Mouse (Mus musculus): ENCODE results near the gene Ldb1. TPM values are rescaled to one million over a fixed set of nuclear protein-coding genes. Genes with fewer than 3 reads are reported as not detected.

Ldb1 gene
- 10 to 100 TPM; 64.8 to 75.1 TPM for total RNA-seq (2023)

DNA sequence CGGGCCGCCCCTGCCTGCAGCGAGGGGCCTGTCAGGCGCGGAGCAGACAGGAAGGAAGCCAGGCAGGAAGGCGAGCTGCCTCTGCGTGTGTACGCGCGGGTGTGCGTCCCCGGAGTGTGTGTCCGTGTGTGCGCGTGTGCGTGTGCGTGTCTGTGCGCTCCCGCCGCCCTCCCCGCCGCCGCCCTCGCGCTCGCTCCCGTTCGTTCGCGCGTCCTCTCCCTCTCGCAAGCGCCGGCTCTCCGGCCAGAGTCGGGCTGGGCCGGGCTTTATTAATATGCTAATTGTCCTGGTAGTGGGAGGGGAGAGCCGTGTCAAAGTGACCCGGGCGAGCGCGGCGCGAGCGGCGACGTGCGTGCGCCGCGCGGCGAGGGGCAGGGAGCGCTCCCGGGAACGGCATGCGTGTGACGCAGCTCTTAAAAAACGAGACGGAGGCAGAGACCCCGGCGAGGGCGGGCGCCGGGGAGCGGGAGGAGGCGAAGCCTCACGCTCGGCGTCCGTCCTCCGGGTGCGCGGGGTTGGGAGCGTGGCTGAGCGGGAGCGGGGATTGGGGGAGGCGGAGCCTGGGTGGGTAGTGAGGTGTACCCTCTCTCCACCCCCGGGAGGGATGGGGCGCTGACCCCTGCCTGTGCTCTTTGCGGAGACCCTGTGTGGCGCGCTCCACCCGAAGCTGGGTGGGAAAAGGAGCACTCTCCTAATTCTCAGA lies at the start of gene Ldb1:
TSS of gene Ldb1 (minus strand) at position 222 of the 703 bp plus-strand sequence.

DNA sequence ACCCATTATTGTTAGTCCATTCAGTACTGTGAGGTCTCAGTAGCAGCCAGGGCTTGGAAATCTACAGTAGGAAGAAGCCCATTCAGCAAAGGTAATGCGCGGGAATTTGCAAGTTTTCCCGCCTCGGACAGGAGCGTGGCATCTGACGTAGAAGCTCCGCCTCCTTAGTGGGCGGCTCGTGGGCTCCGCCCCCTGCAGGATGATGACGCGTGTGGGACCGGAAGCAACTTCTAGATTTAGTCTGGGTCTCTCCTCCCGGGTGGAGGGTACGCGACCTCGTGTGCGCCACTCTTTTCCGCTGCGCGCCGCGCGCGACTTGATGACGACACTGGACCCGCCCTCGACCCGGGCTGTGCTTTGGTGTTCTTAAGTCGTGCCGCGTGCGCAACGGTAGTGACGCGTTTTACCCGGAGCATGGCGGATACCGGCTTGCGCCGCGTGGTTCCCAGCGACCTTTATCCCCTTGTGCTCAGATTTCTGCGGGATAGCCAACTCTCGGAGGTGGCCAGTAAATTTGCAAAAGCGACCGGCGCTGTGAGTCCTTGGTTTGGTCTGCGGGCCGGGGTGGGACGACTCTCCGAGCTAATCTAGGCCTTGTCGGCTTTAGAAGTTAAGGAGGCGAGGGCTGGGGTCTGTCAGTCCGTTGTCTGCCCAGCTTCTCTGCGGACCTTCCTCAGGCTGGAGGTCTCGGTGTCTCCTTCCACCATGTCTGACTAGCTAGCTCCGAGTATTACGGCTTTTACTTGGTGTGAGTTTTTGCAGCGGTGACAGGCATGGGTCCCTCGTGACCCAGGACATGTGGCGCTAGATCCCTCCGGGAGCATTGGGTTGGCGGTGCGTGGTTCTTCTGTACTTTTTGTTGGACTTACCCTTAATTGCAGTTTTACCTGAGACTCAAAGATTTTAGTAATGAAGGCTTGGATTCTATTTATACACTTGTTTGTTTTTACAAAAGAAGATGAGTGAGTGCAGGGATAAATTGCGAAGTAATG lies 30.9 kb upstream of the Ldb1 start, which contains the start of gene Nolc1:
TSS of gene Nolc1 (plus strand) at position 248 of the 992 bp plus-strand sequence.

DNA sequence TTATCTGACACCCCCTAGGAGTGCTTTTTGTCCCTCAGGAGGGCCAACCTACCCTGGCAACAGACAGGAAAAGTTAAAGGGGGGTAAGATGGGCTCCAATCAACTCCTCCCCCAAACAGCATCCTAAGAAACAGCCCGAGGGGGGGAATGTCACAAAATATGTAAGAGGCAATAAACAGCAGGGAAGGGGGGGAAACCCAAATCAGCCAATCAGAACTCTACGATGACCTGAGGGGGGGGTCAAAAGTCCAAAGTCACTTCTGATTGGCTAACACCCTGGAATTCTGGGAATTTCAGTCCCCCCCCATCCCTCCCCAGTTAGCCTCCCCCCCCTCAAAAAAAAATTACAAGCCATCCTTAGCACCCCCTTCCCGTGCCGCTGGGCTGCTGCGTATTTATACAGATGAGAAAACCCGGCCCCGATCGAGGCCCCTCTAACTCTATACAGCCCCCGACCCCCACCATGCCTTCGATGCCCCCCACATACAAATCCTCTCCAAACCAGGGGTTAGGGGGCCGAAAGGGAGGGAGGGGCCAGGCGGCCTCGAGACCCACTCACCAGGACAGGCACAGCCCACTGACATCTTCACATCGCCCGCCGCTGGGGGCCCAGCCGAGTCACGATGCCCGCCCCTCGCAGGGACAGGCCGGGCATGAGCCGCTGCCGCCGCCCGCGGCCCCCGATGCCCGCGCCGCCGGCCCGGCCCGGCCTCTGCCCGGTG lies 582 bp downstream of the Ldb1 start, which contains the start of gene Pprc1:
TSS of gene Pprc1 (plus strand) at position 616 of the 722 bp plus-strand sequence.

DNA sequence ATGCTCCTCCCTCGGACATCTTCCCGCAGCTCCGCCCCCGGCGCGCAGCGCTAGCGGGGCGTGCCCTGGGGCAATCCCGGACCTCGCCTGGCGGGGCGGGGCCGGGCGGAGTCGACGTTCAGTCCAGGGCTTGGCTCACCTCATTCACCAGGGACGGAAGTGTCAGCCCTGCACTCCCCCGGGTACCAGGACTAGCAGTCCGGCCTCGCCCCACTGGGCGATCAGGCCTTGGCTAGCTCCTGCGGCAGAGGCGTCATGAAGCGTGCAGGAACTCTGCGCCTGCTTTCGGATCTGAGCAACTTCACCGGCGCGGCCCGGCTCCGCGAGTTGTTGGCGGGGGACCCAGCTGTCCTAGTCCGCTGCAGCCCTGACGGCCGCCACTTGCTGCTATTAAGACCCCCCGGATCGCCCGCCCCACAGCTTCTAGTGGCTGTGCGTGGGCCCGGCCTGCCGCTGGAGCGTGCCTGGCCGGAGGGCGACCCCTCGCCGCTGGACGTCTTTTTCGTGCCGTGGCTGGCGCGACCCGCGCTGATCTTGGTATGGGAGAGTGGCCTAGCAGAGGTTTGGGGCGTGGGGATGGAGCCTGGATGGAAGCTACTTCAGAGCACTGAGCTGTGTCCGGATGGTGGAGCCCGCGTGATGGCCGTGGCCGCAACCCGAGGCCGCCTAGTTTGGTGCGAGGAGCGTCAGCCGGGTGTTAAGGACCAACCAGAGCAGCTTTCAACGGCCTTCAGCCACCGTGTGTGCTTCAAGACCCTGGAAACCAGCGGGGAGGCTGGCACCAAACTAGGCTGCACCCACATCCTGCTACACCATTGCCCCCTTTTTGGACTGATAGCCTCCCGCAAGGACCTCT lies 41.4 kb downstream of the Ldb1 start, which contains the start of gene Hps6:
TSS of gene Hps6 (plus strand) at position 138 of the 856 bp plus-strand sequence.

DNA sequence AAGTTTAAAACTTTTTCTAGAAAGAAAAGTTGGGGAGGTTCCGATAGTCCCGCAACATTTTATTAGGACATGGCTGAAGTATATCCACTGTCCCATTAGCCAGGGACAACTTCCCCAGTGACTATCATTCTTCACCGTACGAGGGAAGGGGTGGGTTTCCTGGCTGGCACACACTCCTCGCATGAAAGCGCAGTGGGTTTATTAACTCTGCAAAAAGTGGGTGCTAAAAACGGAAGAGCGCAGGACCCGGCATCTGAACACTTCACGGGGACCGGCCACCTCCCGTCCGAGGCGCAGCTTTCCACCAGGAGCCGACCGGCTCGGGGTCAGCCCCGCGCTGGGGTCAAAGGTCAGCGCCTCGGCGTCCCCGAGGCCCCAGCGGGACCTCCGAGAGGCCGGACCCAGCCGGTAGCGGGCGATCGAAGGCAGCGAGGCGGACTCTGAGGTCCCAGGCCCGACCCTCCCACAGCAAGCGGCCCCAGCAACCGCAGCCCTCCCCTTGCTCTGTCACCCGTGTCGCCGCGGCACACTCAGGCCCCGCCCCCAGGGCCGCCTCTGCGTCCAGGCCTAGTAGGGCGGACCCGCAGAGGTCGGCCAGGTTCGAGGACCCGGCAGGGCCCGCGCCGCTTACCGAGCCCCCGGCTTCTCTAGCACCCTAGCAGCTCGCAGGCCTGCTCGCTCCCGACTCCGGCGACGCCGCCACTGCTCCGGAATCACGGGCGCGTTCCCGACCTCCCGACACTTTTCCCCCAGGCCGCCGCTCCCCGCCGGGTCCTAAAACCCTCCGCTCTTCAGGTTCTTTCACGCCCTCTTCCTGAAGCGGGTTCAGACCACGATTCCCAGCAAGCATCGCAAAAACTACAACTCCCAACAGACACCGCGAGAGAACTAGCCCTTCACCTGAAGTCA lies 47.0 kb downstream of the Ldb1 start, which contains the start of gene Armh3:
TSS of gene Armh3 (minus strand) at position 704 of the 909 bp plus-strand sequence.

Other genes starting within 250 kb of the Ldb1 start
- under 1 TPM; 0.20 to 0.55 TPM for gene Kcnip2, start 229.2 kb downstream of the Ldb1 start, total RNA-seq (2023)
- 10 to 100 TPM; 10.9 to 14.4 TPM for gene Armh3, start 46.7 kb downstream of the Ldb1 start, total RNA-seq (2023)
- gene Hps6, start 41.7 kb downstream of the Ldb1 start, total RNA-seq (2023), result 1 to 10 TPM; 8.7 to 9.2 TPM
- 10 to 100 TPM; 24.6 TPM for gene Pprc1, start 328 bp downstream of the Ldb1 start, total RNA-seq (2023)
- 10 to 100 TPM; 25.6 to 26.2 TPM for gene Nolc1, start 30.6 kb upstream of the Ldb1 start, total RNA-seq (2023)
- not detected for gene Elovl3, start 86.7 kb upstream of the Ldb1 start, total RNA-seq (2023)
- not detected for gene Pitx3, start 103.1 kb upstream of the Ldb1 start, total RNA-seq (2023)
- gene Gbf1, start 107.3 kb upstream of the Ldb1 start, total RNA-seq (2023), result 10 to 100 TPM; 56.1 to 58.1 TPM